Mouse (Mus musculus): ENCODE results near the gene Prkcd.
"Not testable (repeated sequence)": the region's sequence is repeated elsewhere in the genome, so short reads cannot be mapped to it uniquely, and the experiment has no call there.

DNA sequence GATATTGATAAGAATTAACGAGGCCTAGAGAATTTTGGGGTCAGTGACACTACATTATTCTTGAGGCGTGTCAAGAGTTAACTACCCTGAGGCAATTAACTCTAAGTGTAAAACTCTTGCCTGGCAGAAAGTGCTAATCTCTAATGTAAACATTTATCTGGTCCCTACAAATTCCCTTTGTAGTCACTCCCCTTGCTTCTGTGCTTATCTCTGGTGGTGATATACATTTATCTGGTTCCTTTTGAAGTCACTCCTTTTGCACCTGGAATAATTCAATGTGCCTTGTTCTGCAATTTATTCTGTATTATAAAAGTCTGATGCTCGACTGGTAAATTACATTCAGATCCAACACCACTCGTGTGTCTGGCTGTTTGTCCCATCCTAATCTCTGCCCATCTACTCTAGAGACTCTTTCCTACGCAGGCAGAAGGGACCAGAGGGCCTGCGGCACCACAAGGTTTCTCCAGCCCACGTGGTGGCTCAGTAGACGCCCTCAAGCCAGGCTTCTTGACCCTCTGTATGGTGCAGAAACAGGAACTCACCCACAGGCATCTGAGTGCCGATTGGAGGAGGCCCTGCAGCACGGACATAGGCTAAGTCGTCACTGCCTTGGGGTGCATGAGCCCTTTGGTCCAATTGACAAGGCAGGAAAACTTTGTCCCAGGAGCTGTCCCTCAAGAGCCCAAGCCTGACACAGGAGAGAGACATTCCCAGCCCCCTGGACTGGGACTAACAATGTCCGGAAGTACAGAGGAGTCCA lies 48.5 kb downstream of the Prkcd start:
- TF ChIP-seq CTCF, EP300 (IDR thresholded peaks at IDR 0.05; ENCODE audit: low read depth): not testable (repeated sequence)

Data from liver, embryonic 14.5 days (tissue).